Mouse (Mus musculus) embryonic facial prominence, embryonic 14.5 days (tissue): ENCODE results near the gene Rims4. TPM values are rescaled to one million over a fixed set of nuclear protein-coding genes. Genes with fewer than 3 reads are reported as not detected.

ENCODE experiments used
- ATAC-seq: fragments of 200-750 bp; cut with Nextera tagmentation; 2 replicates; pipeline ENCODE4 v1.8.0; 2017; ENCODE audit warnings: low read depth, moderate number of reproducible peaks, moderate TSS enrichment
- DNase-seq: peaks from one replicate; pipeline ENCODE4 v3.0.0-alpha.2; 2015; ENCODE audit warnings: low spot score
- H3K27ac ChIP-seq: fragments of 300-500 bp; sonication (generic); replicated peaks from 2 replicates; pipeline ENCODE4 v1.5.1; 2014; ENCODE audit warnings: low read depth, mild to moderate bottlenecking, low read length, moderate library complexity
- H3K27me3 ChIP-seq: fragments of 300-500 bp; sonication (generic); replicated peaks from 2 replicates; pipeline ENCODE4 v1.6.1; 2014; ENCODE audit warnings: low read length; ENCODE audit not compliant: control insufficient read depth, insufficient read depth
- H3K36me3 ChIP-seq: fragments of 300-500 bp; sonication (generic); 2 replicates; pipeline ENCODE4 v1.6.1; 2014; ENCODE audit warnings: low read length, mixed read lengths; ENCODE audit not compliant: control insufficient read depth, insufficient read depth
- H3K4me1 ChIP-seq: fragments of 300-500 bp; sonication (generic); 2 replicates; pipeline ENCODE4 v1.6.1; 2014; ENCODE audit warnings: antibody characterized with exemption, low read length; ENCODE audit not compliant: control insufficient read depth, insufficient read depth
- H3K4me2 ChIP-seq: fragments of 300-500 bp; sonication (generic); 2 replicates; pipeline ENCODE4 v1.6.1; 2014; ENCODE audit warnings: low read depth, mild to moderate bottlenecking, low read length, moderate library complexity, mixed read lengths
- H3K4me3 ChIP-seq: fragments of 300-500 bp; sonication (generic); 2 replicates; pipeline ENCODE4 v1.5.1; 2014; ENCODE audit warnings: low read depth, mild to moderate bottlenecking, low read length
- H3K9ac ChIP-seq: fragments of 300-500 bp; sonication (generic); 2 replicates; pipeline ENCODE4 v1.6.1; 2014; ENCODE audit warnings: low read depth, mild to moderate bottlenecking, low read length, moderate library complexity, mixed read lengths
- H3K9me3 ChIP-seq: fragments of 300-500 bp; sonication (generic); 2 replicates; pipeline ENCODE4 v1.6.1; 2016; ENCODE audit warnings: low read length; ENCODE audit not compliant: control insufficient read depth
- WGBS: fragments of 180-500 bp; shearing (Covaris S2); extraction: QIAGEN DNeasy Blood & Tissue Kit; methylation state at CpG from one replicate; pipeline ENCODE4 v1.1.7; 2014; 5-methylcytosine and 5-hydroxymethylcytosine counted together
- polyA plus RNA-seq: library from polyadenylated mRNA; unstranded; fragments of >200 nt; fragmentation: Nextera tagmentation; extraction: Ambion mirVana; gene quantifications from 2 replicates; pipeline ENCODE4 v1.2.1, GENCODE M21; 2014

The Rims4 gene
- polyA plus RNA-seq, 1 experiment from 2014 or later, result 0.32 TPM

- Histone ChIP-seq H3K4me1 (no peaks in the 10 kb centered on the region), H3K9ac (no peak overlapping the region), H3K4me3 (no peak overlapping the region), H3K4me2 (no peak overlapping the region), H3K27me3 (no peaks in the 10 kb centered on the region), H3K9me3 (no peaks in the 10 kb centered on the region), H3K27ac (no peak overlapping the region), H3K36me3 (no peaks in the 10 kb centered on the region)
- DNase-seq, result peak; percentile 28
- no peak for ATAC-seq
- 34% methylated on average over 6 of the region's 6 CpGs for WGBS
Measured at GRCm38 (mm10) chr2:163889411-163889810, 29.1 kb downstream of the Rims4 start.

DNA sequence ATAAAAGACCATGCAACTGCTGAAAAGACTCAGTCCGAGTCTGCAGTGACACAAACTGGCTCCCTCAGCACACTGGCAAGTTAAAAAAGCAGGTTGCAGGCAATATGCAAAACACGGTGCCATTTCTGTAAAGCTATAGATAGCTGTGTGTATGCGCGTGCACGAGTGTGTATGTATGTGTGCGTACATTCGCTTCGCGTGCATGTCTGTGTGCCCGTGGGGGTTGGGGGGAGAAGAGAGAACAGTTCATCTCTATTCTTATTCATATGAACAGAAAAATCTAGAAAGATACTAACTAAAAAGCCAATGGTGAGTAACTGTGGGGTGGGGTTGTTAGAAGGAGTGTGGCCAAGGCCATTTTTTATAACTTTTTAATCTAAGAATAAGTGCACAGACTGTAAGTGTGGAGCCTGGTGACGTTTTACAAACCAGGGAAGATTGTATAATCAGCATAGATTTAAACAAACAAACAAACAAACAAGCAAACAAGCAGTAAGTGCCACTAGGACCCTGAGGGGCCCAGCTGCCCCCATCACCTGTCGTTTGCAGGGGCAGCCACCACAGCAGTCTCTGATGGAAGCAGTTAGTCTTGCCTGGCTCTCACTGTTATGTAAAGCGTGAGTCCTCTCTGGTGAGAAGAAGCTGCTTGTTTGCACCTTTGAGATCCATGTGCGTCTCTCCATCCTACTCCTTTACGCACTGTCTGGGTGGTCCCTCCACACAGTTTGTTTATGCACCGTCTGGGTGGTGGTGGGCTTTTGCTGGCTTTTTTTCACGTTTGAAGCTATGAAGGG, 35.4 kb downstream of the Rims4 start:
- Histone ChIP-seq H3K27ac (no peak overlapping the region), H3K27me3 (no peaks in the 10 kb centered on the region), H3K9ac (no peak overlapping the region), H3K36me3 (no peaks in the 10 kb centered on the region), H3K9me3 (no peaks in the 10 kb centered on the region), H3K4me1 (no peaks in the 10 kb centered on the region), H3K4me3 (no peak overlapping the region), H3K4me2 (no peak overlapping the region)
- no peak for ATAC-seq
- no peak for DNase-seq
- 69% methylated on average over 17 of the region's 17 CpGs for WGBS

- WGBS, result 90% methylated on average over 6 of the region's 6 CpGs
Measured at GRCm38 (mm10) chr2:163880891-163881290, 37.6 kb downstream of the Rims4 start.

DNA sequence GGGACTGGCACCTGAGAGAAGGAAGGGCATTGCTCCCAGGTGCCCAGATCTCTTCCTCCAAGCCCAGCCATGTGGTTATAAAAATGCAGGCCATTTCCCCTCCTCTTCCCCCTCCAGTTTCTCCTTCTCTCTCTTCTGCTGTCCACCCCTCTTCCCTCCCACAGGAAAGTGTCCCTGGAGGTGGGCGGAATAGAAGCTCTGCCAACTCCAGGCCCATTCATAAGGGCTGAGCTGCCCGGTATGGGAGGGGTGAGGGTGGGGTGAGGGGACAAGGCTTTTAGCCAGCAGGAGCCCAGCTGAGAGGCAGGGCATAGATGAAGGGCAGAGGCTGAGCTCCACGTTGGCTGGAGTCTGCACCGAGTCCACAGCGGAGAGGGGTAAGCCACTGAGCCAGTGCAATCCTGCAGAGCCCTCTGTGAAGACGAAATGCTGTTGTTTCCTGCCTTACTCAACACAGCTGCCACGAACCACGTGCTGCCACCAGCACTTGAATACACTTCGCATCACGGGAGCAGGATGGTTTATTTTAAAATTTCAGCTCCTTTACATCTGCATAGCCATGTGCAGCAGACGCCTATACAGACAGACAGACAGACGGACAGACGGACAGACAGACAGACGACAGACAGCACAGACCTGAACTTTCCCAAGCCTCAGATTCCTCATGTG, 41.5 kb downstream of the Rims4 start:
- no peak overlapping the region for H3K4me3 ChIP-seq
- no peak overlapping the region for H3K4me2 ChIP-seq
- WGBS, result 70% methylated on average over 14 of the region's 14 CpGs
- no peak overlapping the region for H3K27ac ChIP-seq
- no peaks in the 10 kb centered on the region for H3K9me3 ChIP-seq
- H3K27me3 ChIP-seq, result no peaks in the 10 kb centered on the region
- H3K9ac ChIP-seq, result no peak overlapping the region
- ATAC-seq (no peak), DNase-seq (no peak)
- 0 out of 2 replicates have a peak, but pooled peaks cover 3% of the 10 kb centered on the region for H3K4me1 ChIP-seq
- H3K36me3 ChIP-seq, result no peaks in the 10 kb centered on the region

More at GRCm38 (mm10) chr2:163880891-163881290, 37.6 kb downstream of the Rims4 start:
- no peak overlapping the region for H3K9ac ChIP-seq
- H3K27me3 ChIP-seq, result no peaks in the 10 kb centered on the region
- no peak overlapping the region for H3K4me3 ChIP-seq
- H3K27ac ChIP-seq, result no peak overlapping the region
- no peak overlapping the region for H3K4me2 ChIP-seq
- no peaks in the 10 kb centered on the region for H3K36me3 ChIP-seq
- no peak for DNase-seq
- H3K9me3 ChIP-seq, result no peaks in the 10 kb centered on the region
- H3K4me1 ChIP-seq, result no peaks in the 10 kb centered on the region
- ATAC-seq, result no peak

- DNase-seq, result peak; percentile 33
- H3K36me3 ChIP-seq, result no peaks in the 10 kb centered on the region
- 65% methylated on average over 7 of the region's 7 CpGs for WGBS
- H3K4me3 ChIP-seq, result no peak overlapping the region
- no peak overlapping the region for H3K9ac ChIP-seq
- no peaks in the 10 kb centered on the region for H3K9me3 ChIP-seq
- H3K27ac ChIP-seq, result no peak overlapping the region
- no peak overlapping the region for H3K4me2 ChIP-seq
- ATAC-seq, result peak; percentile 68
- H3K4me1 ChIP-seq, result 0 out of 2 replicates have a peak, but pooled peaks cover 3% of the 10 kb centered on the region
- H3K27me3 ChIP-seq, result 0 out of 2 replicates have a peak, but pooled peaks cover 4% of the 10 kb centered on the region
Measured at GRCm38 (mm10) chr2:163875484-163875883, 43.0 kb downstream of the Rims4 start.

DNA sequence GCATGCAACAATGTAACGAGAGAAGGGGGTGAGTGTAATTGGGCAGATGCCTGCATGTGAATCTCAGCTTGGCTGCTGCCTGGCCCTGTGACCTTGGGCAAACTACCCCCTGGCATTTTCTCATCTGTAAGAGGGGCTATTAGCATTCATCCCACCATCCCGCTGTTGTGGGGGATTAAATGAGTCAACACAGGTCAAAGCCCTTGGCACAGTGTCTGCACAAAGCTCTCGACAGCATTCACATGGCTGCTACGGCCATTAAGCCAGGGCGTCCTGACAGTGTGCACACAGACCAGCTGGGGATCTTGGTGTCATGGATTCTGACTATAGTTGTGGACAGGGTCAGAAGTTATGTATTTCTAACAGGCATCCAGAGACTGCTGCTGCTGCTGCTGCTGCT, 43.6 kb downstream of the Rims4 start:
- no peak for DNase-seq
- 0 out of 2 replicates have a peak, but pooled peaks cover 5% of the 10 kb centered on the region for H3K27me3 ChIP-seq
- no peak for ATAC-seq
- H3K27ac ChIP-seq, result no peak overlapping the region
- H3K9me3 ChIP-seq, result no peaks in the 10 kb centered on the region
- H3K4me2 ChIP-seq, result no peak overlapping the region
- H3K9ac ChIP-seq, result no peak overlapping the region
- no peaks in the 10 kb centered on the region for H3K36me3 ChIP-seq
- 35% methylated on average over 5 of the region's 5 CpGs for WGBS
- no peak overlapping the region for H3K4me3 ChIP-seq
- 0 out of 2 replicates have a peak, but pooled peaks cover 3% of the 10 kb centered on the region for H3K4me1 ChIP-seq

DNA sequence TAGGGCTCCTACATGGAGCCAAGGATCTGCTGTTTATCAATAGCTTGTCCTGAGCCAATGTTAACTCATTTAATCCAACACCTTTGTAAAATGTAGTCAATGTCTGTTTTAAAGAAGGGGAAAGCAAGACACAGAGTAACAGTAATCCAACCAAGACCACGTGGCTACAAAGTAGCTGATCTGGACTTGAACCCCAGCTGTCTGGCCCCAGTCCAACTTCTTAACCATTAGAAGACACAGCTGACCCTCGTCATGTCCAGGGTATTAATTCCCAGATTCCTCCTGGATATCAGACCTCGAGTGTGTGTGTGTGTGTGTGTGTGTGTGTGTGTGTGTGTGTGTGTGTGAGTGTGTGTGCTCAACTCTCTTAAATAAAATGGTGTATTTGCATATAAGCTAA, 46.6 kb downstream of the Rims4 start:
- no peak overlapping the region for H3K4me2 ChIP-seq
- ATAC-seq (no peak), DNase-seq (no peak)
- H3K27me3 ChIP-seq, result 0 out of 2 replicates have a peak, but pooled peaks cover 5% of the 10 kb centered on the region
- H3K4me1 ChIP-seq, result 0 out of 2 replicates have a peak, but pooled peaks cover 3% of the 10 kb centered on the region
- H3K36me3 ChIP-seq, result no peaks in the 10 kb centered on the region
- no peaks in the 10 kb centered on the region for H3K9me3 ChIP-seq
- H3K9ac ChIP-seq, result no peak overlapping the region
- WGBS, result 43% methylated on average over 3 of the region's 3 CpGs
- no peak overlapping the region for H3K4me3 ChIP-seq
- H3K27ac ChIP-seq, result no peak overlapping the region

- Histone ChIP-seq H3K4me1 (0 out of 2 replicates have a peak, but pooled peaks cover 3% of the 10 kb centered on the region), H3K9me3 (no peaks in the 10 kb centered on the region), H3K36me3 (no peaks in the 10 kb centered on the region), H3K4me2 (no peak overlapping the region), H3K27me3 (0 out of 2 replicates have a peak, but pooled peaks cover 5% of the 10 kb centered on the region), H3K27ac (no peak overlapping the region), H3K4me3 (no peak overlapping the region), H3K9ac (no peak overlapping the region)
- no peak for ATAC-seq
- DNase-seq, result no peak
- 79% methylated on average over 4 of the region's 4 CpGs for WGBS
Measured at GRCm38 (mm10) chr2:163871266-163871665, 47.2 kb downstream of the Rims4 start.
